Mouse (Mus musculus): Measurements from ENCODE around the gene Gm16430. TPM values are rescaled to one million over a fixed set of nuclear protein-coding genes. Genes with fewer than 3 reads are reported as not detected.
"Not testable (repeated sequence)": the region's sequence is repeated elsewhere in the genome, so short reads cannot be mapped to it uniquely, and the experiment has no call there.

Gene Gm16430
- not detected in 2 replicates for polyA plus RNA-seq (2014; fragmentation: Nextera tagmentation; extraction: Ambion mirVana)

DNA sequence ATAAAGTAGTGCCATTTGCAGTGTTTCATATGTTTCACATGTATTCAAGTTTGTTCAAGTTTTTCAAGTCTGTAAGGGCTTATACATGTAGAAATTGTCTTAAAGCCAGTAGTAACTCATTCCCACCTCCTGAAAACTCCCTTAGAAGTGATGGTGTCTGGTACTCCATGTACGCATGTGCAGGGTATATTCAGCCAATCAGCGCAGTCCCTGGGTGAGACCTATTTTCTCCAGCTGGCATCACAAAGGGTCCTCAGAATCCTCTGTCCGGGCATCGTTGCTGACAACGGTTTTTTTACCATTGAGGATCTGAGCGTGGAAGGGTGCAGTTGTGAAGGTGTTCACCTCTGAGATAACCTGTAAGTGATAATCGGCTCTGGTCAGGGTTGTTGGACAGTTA lies at the start of gene Gm16430:
Gene Gm16430 (plus strand): TSS at position 301 of the 400 bp plus-strand sequence.
- H3K9me3 ChIP-seq (ENCODE audit: control insufficient read depth, low read length); ATAC-seq (ENCODE audit: low FRiP score, low TSS enrichment); H3K4me2 ChIP-seq (ENCODE audit: low read length); H3K4me3 ChIP-seq (replicated peaks; ENCODE audit: low read depth, low read length); H3K27me3 ChIP-seq (ENCODE audit: control insufficient read depth, insufficient read depth, low read length); H3K9ac ChIP-seq (replicated peaks; ENCODE audit: low read length); DNase-seq; H3K27ac ChIP-seq (replicated peaks; ENCODE audit: low read depth, low read length); H3K36me3 ChIP-seq (ENCODE audit: control insufficient read depth, insufficient read depth, low read length); H3K4me1 ChIP-seq (ENCODE audit: control insufficient read depth, insufficient read depth, low read length): not testable (repeated sequence)
- WGBS: no CpG with 5 or more reads among the region's 7 CpGs

Other genes starting within 250 kb of the Gm16430 start
- not detected in 2 replicates for gene Gm16405, start 91.0 kb upstream of the Gm16430 start, polyA plus RNA-seq (2014; fragmentation: Nextera tagmentation; extraction: Ambion mirVana)